Mouse (Mus musculus) macrophage (primary cell): Measurements from ENCODE around the gene Rhox4f. TPM values are rescaled to one million over a fixed set of nuclear protein-coding genes. Genes with fewer than 3 reads are reported as not detected.
"Not testable (repeated sequence)": the region's sequence is repeated elsewhere in the genome, so short reads cannot be mapped to it uniquely, and the experiment has no call there.

Experiments used
- H3K27ac ChIP-seq: fragments of 350-480 bp; formaldehyde crosslinking; 2 replicates; pipeline ENCODE4 v1.9.0; 2021
- H3K36me3 ChIP-seq: fragments of 350-480 bp; formaldehyde crosslinking; 2 replicates; pipeline ENCODE4 v1.9.0; 2021; ENCODE audit errors: inconsistent target
- H3K4me3 ChIP-seq: fragments of 350-480 bp; formaldehyde crosslinking; 2 replicates; pipeline ENCODE4 v1.9.0; 2021; ENCODE audit errors: inconsistent target
- H3K79me2 ChIP-seq: fragments of 350-480 bp; formaldehyde crosslinking; 2 replicates; pipeline ENCODE4 v1.9.0; 2021; ENCODE audit errors: inconsistent target
- WGBS: methylation state at CpG from one replicate; pipeline ENCODE4 v1.1.7; 2026; ENCODE audit warnings: inconsistent platforms; ENCODE audit not compliant: missing documents; 5-methylcytosine and 5-hydroxymethylcytosine counted together
- polyA plus RNA-seq: library from polyadenylated mRNA; stranded (reverse); fragments of 250-400 nt; gene quantifications from 3 replicates; pipeline ENCODE4 v1.2.4, GENCODE M21; 2018; ENCODE audit warnings: inconsistent platforms
- total RNA-seq, 78 experiments: library from RNA; depleted of rRNA; stranded (reverse); fragments of 250-400 nt; gene quantifications; 1 replicate in 9 of 78; 2 replicates in 24 of 78; 3 replicates in 43 of 78; 4 replicates in 2 of 78; pipeline ENCODE4 v1.2.4; 2018; ENCODE audit warnings: inconsistent platforms in 56 of 78

Gene Rhox4f
- not detected for total RNA-seq (2018; cell fraction: chromatin; rRNA removed)
- not detected for total RNA-seq (2018; cell fraction: cytosol; rRNA removed)
- not detected for total RNA-seq (2018; cell fraction: nucleus; rRNA removed)
- polyA plus RNA-seq, result not detected in 3 replicates

DNA sequence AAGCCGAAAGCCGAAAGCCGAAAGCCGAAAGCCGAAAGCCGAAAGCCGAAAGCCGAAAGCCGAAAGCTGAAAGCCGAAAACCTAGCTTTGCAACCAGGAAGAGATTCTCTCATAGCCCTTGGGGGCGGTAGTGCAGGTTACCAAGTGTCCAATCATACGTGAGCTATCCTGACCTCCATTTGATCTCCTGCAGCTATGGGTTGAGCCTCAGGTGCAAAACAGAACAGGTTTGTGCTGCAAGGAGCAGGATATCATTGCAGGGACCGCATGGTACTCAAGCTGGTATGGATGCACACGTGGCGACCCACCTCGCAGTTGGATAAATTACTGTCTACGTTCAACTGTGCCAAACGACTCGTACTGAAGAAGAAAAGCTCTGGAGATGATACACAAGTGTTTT lies at the start of gene Rhox4f:
TSS of gene Rhox4f (minus strand) at position 101 of the 400 bp plus-strand sequence.
- not testable (repeated sequence) for H3K36me3 ChIP-seq, H3K4me3 ChIP-seq, H3K27ac ChIP-seq, H3K79me2 ChIP-seq
- 65% methylated on average over 3 of the region's 19 CpGs for WGBS

GRCm38 (mm10) chrX:37651227-37651626 lies 43.7 kb upstream of the Rhox4f start, which contains the start of gene Rhox4g:
Rhox4g (minus strand) TSS chrX:37651327.
- not testable (repeated sequence) for H3K36me3 ChIP-seq, H3K4me3 ChIP-seq, H3K27ac ChIP-seq, H3K79me2 ChIP-seq
- WGBS, result 100% methylated on average over 2 of the region's 20 CpGs

DNA sequence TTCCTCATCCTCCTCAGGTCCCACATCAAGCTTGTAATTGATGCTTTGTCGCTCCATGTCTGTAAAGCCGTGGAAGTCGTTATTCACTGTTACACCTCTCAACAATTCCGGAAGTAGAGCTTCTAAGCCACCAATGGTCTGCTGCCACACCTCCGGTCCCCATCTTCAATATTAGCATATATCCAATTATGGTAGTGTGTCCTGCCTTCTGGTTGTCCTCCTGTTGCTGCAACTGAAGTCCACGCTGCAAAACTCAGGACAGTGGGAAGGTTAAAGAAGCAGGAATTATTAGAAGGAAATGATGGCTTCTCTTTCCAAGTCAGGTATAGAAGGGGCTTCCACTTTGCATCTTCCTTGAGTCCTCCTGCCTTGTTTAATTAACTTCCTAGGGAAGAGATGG lies 35.9 kb upstream of the Rhox4f start, which contains the start of gene Rhox2g:
TSS of gene Rhox2g (minus strand) at position 101 of the 400 bp plus-strand sequence.
- H3K27ac ChIP-seq, H3K79me2 ChIP-seq, H3K36me3 ChIP-seq, H3K4me3 ChIP-seq: not testable (repeated sequence)
- WGBS, result 86% methylated on average over 4 of the region's 6 CpGs

GRCm38 (mm10) chrX:37628512-37628911 lies 21.0 kb upstream of the Rhox4f start, which contains the start of gene Rhox3g:
Rhox3g (minus strand) TSS chrX:37628612.
- WGBS, result 96% methylated on average over 2 of the region's 2 CpGs
- H3K79me2 ChIP-seq, H3K4me3 ChIP-seq, H3K36me3 ChIP-seq, H3K27ac ChIP-seq: not testable (repeated sequence)

DNA sequence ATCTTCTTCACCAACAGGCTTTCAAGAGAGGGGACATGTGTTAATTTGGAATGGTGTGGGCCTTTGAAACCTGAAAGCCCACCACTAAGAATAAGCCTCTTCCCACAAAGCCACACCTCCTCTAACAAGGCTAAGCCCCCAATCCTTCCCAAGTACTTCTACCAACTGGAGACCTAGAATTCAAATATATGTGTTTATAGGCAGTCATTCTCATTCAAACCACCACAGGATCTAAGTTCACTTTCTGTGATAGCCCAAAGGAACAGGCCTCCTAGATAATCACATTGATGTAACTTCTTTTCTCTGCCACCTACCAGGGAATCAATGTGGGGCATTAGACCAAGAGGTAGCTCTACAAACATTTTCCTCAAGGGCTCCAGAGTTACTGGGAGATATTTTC lies 26.8 kb downstream of the Rhox4f start, which contains the start of gene Rhox3f:
TSS of gene Rhox3f (plus strand) at position 301 of the 400 bp plus-strand sequence.
- not testable (repeated sequence) for H3K27ac ChIP-seq, H3K79me2 ChIP-seq, H3K36me3 ChIP-seq, H3K4me3 ChIP-seq

- H3K36me3 ChIP-seq, H3K79me2 ChIP-seq, H3K4me3 ChIP-seq, H3K27ac ChIP-seq: not testable (repeated sequence)
- WGBS, result 50% methylated on average over 2 of the region's 2 CpGs
These were observed 34.9 kb downstream of the Rhox4f start for GRCm38 (mm10) chrX:37572638-37573037.

DNA sequence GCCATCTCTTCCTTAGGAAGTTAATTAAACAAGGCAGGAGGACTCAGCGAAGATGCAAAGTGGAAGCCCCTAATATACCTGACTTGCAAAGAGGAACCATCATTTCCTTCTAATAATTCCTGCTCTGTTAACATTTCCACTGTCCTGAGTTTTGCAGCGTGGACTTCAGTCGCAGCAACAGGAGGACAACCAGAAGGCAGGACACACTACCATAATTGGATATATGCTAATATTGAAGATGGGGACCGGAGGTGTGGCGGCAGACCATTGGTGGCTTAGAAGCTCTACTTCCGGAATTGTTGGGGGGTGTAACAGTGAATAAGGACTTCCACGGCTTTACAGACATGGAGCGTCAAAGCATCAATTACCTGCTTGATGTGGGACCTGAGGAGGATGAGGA lies 36.4 kb downstream of the Rhox4f start, which contains the start of gene Rhox2f:
TSS of gene Rhox2f (plus strand) at position 301 of the 400 bp plus-strand sequence.
- not testable (repeated sequence) for H3K27ac ChIP-seq, H3K79me2 ChIP-seq, H3K36me3 ChIP-seq, H3K4me3 ChIP-seq
- 100% methylated on average over 1 of the region's 8 CpGs for WGBS

DNA sequence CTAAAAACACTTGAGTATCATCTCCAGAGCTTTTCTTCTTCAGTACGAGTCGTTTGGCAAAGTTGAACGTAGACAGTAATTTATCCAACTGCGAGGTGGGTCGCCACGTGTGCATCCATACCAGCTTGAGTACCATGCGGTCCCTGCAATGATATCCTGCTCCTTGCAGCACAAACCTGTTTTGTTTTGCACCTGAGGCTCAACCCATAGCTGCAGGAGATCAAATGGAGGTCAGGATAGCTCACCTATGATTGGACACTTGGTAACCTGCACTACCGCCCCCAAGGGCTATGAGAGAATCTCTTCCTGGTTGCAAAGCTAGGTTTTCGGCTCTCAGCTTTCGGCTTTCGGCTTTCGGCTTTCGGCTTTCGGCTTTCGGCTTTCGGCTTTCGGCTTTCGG lies 50.4 kb downstream of the Rhox4f start, which contains the start of gene Rhox4e:
TSS of gene Rhox4e (plus strand) at position 301 of the 400 bp plus-strand sequence.
- H3K4me3 ChIP-seq, result not testable (repeated sequence)

More for the DNA sequence above, 50.4 kb downstream of the Rhox4f start, which contains the start of gene Rhox4e:
- not testable (repeated sequence) for H3K27ac ChIP-seq, H3K36me3 ChIP-seq, H3K79me2 ChIP-seq
- WGBS, result no CpG with 5 or more reads among the region's 18 CpGs

Other genes with a start within 250 kb of the Rhox4f start
- gene Rhox3a2, start 227.7 kb downstream of the Rhox4f start, polyA plus RNA-seq, result not detected in 3 replicates
- gene Rhox4a2, start 216.9 kb downstream of the Rhox4f start, polyA plus RNA-seq, result not detected in 3 replicates
- not detected in 3 replicates for gene Rhox2b, start 195.6 kb downstream of the Rhox4f start, polyA plus RNA-seq
- not detected in 3 replicates for gene Rhox4b, start 175.2 kb downstream of the Rhox4f start, polyA plus RNA-seq
- not detected in 3 replicates for gene Rhox2c, start 154.0 kb downstream of the Rhox4f start, polyA plus RNA-seq
- not detected in 3 replicates for gene Rhox3c, start 149.1 kb downstream of the Rhox4f start, polyA plus RNA-seq
- gene Rhox4c, start 127.4 kb downstream of the Rhox4f start, polyA plus RNA-seq, result not detected in 3 replicates
- not detected in 3 replicates for gene Rhox2d, start 114.3 kb downstream of the Rhox4f start, polyA plus RNA-seq
- gene Rhox4d, start 93.3 kb downstream of the Rhox4f start, polyA plus RNA-seq, result not detected in 3 replicates
- not detected in 3 replicates for gene Rhox2e, start 77.3 kb downstream of the Rhox4f start, polyA plus RNA-seq
- not detected in 3 replicates for gene Rhox3e, start 65.7 kb downstream of the Rhox4f start, polyA plus RNA-seq
- gene Rhox4e, start 50.3 kb downstream of the Rhox4f start, polyA plus RNA-seq, result not detected in 3 replicates
- gene Rhox2f, start 36.3 kb downstream of the Rhox4f start, polyA plus RNA-seq, result not detected in 3 replicates
- not detected in 3 replicates for gene Rhox3f, start 26.7 kb downstream of the Rhox4f start, polyA plus RNA-seq
- gene Rhox3g, start 20.9 kb upstream of the Rhox4f start, polyA plus RNA-seq, result not detected in 3 replicates
- not detected in 3 replicates for gene Rhox2g, start 35.8 kb upstream of the Rhox4f start, polyA plus RNA-seq
- gene Rhox4g, start 43.6 kb upstream of the Rhox4f start, polyA plus RNA-seq, result not detected in 3 replicates
- gene Rhox3h, start 61.1 kb upstream of the Rhox4f start, polyA plus RNA-seq, result not detected in 3 replicates
- gene Rhox2h, start 65.6 kb upstream of the Rhox4f start, polyA plus RNA-seq, result not detected in 3 replicates
- gene Rhox5, start 197.1 kb upstream of the Rhox4f start, polyA plus RNA-seq, result not detected in 3 replicates
- gene Rhox6, start 219.2 kb upstream of the Rhox4f start, polyA plus RNA-seq, result not detected in 3 replicates
- not detected in 3 replicates for gene Rhox7a, start 224.0 kb upstream of the Rhox4f start, polyA plus RNA-seq